Mouse (Mus musculus): ENCODE measurements around the gene 4930518I15Rik.

- TF ChIP-seq UBTF (IDR thresholded peaks at IDR 0.05; ENCODE audit: low read depth, low read length) (no peak), CTCF (conservative IDR thresholded peaks at IDR 0.05 in 1 of 2, IDR thresholded peaks at IDR 0.05 in 1 of 2; ENCODE audit: low read depth in 2 of 2, low read length in 2 of 2) (peak; percentile 80 to 82), EP300 (IDR thresholded peaks at IDR 0.05; ENCODE audit: low read length) (no peak), POLR2A (IDR thresholded peaks at IDR 0.05; ENCODE audit: low read depth, low read length) (no peak), RAD21 (IDR thresholded peaks at IDR 0.05; ENCODE audit: low read depth, low read length) (peak; percentile 80), TBP (conservative IDR thresholded peaks at IDR 0.05; ENCODE audit: low read depth, low read length) (no peak), NELFE (IDR thresholded peaks at IDR 0.05; ENCODE audit: low read depth, low read length) (no peak), TCF12 (IDR thresholded peaks at IDR 0.05; ENCODE audit: low read depth, low read length) (no peak), KAT2A (IDR thresholded peaks at IDR 0.05; ENCODE audit: insufficient replicate concordance, low read length) (no peak)
Observed at GRCm38 (mm10) chr2:156809579-156809978, 48.2 kb downstream of the 4930518I15Rik start.

Measured in CH12.LX (cell line).